Mouse (Mus musculus) ovary, postnatal 10 days (tissue): ENCODE results near the gene Fam167b.
A peak's percentile ranks its signal among the peaks of the same experiment; 100 is the strongest.

Source experiments
- DNase-seq: peaks from one replicate; pipeline ENCODE4 v3.0.0; 2022; ENCODE audit warnings: low spot score

Fam167b gene

DNA sequence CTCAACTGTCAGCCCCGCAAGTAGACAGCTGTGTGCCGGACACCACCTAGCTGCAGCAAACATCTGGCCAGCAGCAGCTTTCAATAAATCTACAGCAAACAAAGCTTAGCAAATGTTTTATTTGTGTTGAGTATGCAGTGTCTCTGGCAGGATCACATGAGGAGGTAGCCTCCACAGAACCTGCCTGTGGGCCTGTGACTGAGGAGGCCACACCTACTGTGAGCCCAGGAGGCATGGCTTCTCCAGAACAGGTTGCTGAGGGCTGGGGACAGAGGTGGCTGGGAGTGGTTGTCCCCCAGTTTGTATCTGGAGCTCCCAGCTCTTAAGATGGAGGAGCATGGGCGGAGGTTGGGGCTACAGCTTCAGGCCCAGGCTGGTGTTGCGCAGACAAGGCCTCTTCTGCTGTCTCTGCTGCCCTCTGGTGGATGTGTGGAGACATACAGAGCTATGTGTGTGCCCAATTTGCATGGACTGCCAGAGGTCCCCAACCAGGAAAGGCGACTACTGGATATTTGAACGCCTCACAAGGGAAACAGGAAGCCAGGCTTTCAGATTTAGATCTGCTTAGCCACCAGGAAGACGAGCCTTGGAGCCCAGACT is 30.2 kb upstream of the Fam167b start:
- peak; percentile 50 for DNase-seq

DNA sequence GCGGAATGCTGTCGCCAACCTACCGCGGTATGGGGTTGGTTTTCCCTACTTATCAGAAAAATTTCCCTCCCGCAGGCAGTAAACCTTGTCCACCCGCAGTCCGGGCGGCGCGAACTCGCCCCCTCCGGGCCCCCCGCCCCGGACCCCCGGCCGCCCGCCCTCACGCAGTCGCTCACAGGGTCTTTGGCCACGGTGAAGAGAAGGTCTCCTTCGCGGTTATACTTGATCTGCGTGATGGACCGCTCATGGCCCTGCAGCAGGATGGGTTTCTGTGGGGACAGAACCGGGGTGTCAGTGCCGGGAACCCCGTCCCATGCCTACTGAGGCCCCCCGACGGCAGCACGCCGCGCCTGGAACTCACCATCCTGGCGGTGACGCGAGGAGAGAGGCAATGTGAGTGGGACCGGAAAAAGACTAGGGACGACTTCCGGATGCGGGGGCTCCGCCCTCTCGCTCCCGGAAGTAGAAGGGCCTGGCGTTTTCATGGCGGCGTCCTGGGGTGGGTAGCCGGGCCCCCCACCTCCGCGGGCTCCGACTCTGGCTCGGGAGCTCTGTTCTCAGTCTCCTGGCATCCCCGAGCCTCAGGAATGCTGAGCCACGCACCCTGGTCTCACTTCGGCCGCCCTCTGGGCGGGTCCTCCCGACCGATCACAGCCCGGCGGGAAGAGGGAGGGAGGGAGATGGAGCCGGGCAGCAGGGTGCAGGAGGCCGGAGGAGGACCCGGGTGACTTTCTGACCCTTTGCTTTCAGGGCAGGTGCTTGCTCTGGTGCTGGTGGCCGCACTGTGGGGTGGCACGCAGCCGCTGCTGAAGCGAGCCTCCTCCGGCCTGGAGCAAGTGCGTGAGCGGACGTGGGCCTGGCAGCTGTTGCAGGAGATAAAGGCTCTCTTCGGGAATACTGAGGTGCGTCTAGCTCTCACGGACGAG is 22.1 kb upstream of the Fam167b start, which contains the start of the genes Eif3i and Tmem234:
Gene Eif3i, minus strand, starts transcription at position 416 of the 926 bp plus-strand sequence.
Gene Tmem234, plus strand, starts transcription at position 436 of the 926 bp plus-strand sequence.
- DNase-seq = peak; percentile 63

DNA sequence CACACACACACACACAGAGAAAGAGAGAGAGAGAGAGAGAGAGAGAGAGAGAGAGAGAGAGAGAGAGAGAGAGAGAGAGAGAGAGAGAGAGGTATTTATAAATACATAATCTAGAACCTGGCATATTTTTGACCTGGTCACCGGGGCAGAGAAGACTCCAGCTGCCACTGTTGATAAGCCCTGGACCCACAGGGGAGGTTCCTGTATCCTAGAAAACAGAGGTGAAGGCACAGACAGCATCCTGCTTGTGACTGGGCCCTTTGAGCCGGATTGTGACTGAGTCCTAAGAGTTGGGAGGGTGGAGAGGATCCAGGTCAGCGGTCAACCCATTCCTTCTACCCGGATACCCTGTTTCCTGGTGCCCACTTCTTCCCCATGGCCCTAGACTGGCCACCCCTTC is 10.5 kb upstream of the Fam167b start:
- DNase-seq = no peak

- no peak for DNase-seq
These were observed 8.6 kb upstream of the Fam167b start for GRCm38 (mm10) chr4:129586943-129587342.

- no peak for DNase-seq
These were observed 7.4 kb upstream of the Fam167b start for GRCm38 (mm10) chr4:129585773-129586172.

- peak; percentile 72 for DNase-seq
These were observed 6.7 kb upstream of the Fam167b start for GRCm38 (mm10) chr4:129584884-129585608.

DNA sequence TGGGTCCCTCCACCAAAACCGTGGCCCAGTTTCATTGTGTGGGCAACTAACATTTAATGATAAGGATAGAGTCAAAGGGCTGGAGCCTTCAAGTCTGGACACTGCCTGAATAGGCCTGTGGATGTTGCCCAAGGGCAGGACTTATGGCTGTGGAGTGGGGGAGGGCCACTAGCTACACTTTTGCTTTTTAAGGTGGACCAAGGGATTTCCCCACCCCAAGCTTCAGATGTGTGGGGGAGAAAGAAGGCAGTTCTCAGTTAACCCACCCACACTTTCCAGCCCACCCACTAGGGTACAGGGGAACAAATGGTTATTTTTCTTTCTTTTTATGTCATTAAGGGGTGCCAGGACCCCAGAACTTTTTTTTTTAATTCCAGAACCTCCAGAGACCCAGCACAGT is 6.0 kb upstream of the Fam167b start:
- no peak for DNase-seq

DNA sequence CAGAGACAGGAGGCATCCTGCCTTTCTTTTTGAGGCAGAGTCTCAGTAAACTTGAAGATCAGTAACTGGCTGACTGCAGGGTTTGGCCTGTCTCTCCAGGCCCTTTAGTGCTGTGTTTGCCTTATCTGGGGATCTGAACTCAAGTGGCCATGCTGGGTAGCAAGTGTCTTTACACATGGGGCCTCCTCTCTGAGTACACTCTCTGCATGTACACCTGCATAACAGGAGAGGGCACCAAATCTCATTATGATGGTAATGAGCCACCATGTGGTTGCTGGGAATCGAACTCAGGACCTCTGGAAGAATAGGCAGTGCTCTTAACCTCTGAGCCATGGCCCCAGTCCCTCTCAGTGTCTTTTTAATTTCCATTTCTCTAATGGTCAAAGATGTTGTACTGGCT is 3.9 kb upstream of the Fam167b start:
- no peak for DNase-seq

- DNase-seq = no peak
These were observed 2.0 kb upstream of the Fam167b start for GRCm38 (mm10) chr4:129580347-129580746.

GRCm38 (mm10) chr4:129577688-129578087 is 661 bp downstream of the Fam167b start:
- no peak for DNase-seq

DNA sequence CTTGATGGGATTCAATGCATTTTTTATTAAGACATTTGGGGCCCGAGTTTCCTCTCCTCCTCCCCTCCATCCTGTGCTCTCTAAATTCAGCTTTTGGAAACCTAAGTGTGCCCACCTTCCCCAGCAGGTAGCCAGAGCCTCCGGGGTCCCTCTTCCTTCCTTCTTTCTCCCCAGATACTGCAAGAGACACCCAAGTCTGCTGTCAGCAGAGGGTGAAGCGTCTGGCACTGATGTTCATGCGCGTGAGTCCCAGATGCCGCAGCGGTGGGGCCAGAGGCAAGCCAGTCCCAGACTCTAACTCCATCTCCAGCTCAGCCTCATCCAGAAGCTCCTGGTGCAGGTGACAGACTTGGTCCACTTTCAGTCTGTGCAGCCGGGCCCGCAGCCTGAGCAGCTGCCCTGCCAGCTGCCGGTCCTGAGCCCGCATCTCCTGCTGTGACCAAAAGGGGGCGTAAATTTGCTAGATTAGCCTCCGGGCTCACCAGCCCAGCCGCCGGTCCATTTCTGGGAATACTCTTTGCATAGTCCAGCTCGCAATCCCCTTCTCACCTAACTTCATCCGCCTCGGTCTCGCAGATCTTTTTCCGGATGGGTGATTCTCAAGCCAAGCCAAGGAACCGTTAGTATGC is 1.4 kb downstream of the Fam167b start:
- DNase-seq = peak; percentile 48

DNA sequence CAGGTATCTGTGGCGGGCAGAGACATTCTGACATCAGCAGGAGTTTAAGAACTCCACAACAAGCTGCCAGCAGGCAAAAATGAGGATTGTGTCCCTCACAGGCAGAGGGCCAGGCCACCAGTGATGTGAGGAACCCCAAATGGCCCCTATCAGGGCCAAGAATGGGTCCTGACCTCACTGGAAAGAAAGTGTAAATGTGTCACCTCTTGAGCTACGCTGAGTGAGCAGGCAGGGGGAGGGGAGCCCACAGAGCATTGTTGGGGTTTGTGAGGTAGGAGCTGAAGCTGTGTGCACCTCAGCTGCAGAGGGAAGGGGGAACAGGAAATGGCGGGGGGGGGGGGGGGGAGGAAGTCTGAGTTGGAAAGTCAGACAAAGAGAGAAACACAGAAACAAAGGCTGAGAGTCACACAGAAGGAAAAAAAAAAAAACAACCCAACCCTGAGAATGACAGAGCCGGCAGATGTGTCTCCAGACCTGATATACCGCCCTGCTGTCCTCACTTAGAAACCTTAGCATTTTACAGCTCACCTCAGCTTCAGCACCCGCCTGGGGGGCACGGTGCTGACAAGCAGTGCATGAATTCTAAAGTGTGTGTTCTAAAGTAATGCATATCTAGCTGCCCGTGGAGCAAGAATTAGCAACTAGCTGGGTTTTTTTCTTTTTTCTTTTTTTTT is 3.0 kb downstream of the Fam167b start:
- DNase-seq = no peak

GRCm38 (mm10) chr4:129573430-129573829 is 4.9 kb downstream of the Fam167b start, which contains the start of gene Lck:
TSS of gene Lck (minus strand) at chr4:129573641.
- no peak for DNase-seq

- no peak for DNase-seq
These were observed 5.3 kb downstream of the Fam167b start for GRCm38 (mm10) chr4:129573093-129573370.

- DNase-seq = no peak
These were observed 5.9 kb downstream of the Fam167b start for GRCm38 (mm10) chr4:129572236-129573092.

GRCm38 (mm10) chr4:129571551-129572084 is 6.7 kb downstream of the Fam167b start:
- DNase-seq = no peak

GRCm38 (mm10) chr4:129570028-129570427 is 8.3 kb downstream of the Fam167b start:
- DNase-seq = no peak

DNA sequence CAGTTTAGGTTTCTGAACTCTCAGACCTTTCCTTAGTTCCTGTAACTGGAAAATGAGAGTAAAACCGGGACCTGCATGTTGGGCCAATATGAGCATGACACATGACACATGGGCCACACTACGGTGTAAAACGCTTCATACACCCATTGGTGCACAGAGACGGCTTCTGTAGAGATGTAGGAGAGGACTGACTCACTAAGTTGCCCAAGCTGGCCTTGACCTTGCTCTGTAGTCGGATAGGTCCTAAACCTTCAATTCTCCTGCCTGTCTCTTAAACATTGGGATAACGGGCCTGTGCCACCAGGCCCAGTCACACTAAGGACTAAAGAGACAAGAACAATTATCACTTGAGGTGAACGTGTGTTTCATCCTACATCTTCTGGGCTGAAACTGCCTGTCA is 10.0 kb downstream of the Fam167b start:
- no peak for DNase-seq

DNA sequence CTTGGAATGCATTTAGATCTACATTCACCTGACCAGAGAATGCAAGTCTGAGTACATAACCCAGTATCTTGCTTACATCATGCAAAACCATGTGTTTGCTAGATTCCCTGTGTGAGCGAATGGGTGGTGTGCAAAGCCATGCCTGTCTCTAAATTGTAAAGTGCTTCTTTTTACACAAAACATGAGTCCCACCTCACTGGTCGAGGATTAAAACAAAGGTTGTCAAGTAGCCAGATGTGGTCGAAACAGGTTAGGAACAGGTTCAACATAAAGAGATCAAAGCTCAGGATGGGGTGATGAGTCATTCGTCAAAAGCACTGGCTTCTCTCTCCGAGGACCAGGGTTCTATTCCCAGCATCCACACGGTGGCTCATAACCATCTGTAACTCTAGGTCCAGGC is 13.2 kb downstream of the Fam167b start:
- DNase-seq = no peak

DNA sequence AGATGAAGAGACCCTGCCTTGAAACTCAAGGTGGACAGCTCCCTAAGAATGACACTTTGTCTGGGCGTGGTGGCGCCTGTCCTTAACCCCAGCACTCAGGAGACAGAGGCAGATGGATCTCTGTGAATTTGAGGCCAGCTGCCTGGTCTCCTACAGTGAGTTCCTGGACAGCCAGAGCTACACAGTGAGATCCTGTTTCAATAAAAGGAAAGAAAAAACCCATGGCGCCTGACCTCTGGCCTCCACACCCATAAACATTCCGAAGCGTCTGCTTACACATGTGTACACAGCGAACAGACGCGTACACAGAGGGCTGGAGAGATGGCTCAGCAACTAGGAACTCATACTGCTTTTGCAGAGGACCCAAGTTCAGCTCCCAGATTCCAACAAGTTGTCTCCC is 14.6 kb downstream of the Fam167b start:
- no peak for DNase-seq
